Mouse (Mus musculus) adrenal gland, postnatal 4 days (tissue): ENCODE measurements around the gene Erp27. TPM values are rescaled to one million over a fixed set of nuclear protein-coding genes. Genes with fewer than 3 reads are reported as not detected.

Experiments
- DNase-seq, 2 experiments: peaks; one replicate each; pipeline ENCODE4 v3.0.0; 2021 to 2022; ENCODE audit warnings: low spot score in 2 of 2, mixed read lengths in 2 of 2
- total RNA-seq, 2 experiments: library from RNA; stranded (reverse); gene quantifications; 2 replicates each; pipeline ENCODE4 v1.2.3; 2021

The Erp27 gene
- total RNA-seq, 2 experiments from 2014 or later = 0.40 to 13.6 TPM

- no peak for DNase-seq
These were observed 53.1 kb downstream of the Erp27 start for GRCm38 (mm10) chr6:136868921-136869320.

- no peak for DNase-seq
These were observed 55.8 kb downstream of the Erp27 start for GRCm38 (mm10) chr6:136866150-136866549.

GRCm38 (mm10) chr6:136865360-136865759 lies 56.6 kb downstream of the Erp27 start:
- DNase-seq = no peak

- DNase-seq = no peak
These were observed 61.0 kb downstream of the Erp27 start for GRCm38 (mm10) chr6:136861020-136861419.

- DNase-seq = no peak
These were observed 63.6 kb downstream of the Erp27 start for GRCm38 (mm10) chr6:136858420-136858819.

GRCm38 (mm10) chr6:136857873-136858260 lies 64.1 kb downstream of the Erp27 start:
- no peak for DNase-seq

Other genes starting within 250 kb of the Erp27 start
- under 1 TPM; 0.11 to 0.17 TPM for gene Gucy2c, start 140.4 kb downstream of the Erp27 start, total RNA-seq
- gene Hist4h4, start 117.8 kb downstream of the Erp27 start, total RNA-seq = 10 to 100 TPM; 48.0 to 48.6 TPM
- 10 to 100 TPM; 91.9 to 95.8 TPM for gene H2afj, start 113.9 kb downstream of the Erp27 start, total RNA-seq
- gene BC049715, start 94.6 kb downstream of the Erp27 start, total RNA-seq = 1 to 10 TPM in 1 of 2 experiments, under 1 TPM in 1; 0.85 to 1.2 TPM
- 100 to 1,000 TPM; 110 to 116 TPM for gene Wbp11, start 93.9 kb downstream of the Erp27 start, total RNA-seq
- 1 to 10 TPM; 1.1 to 1.3 TPM for gene Smco3, start 86.7 kb downstream of the Erp27 start, total RNA-seq
- 10 to 100 TPM; 10.4 to 11.1 TPM for gene Art4, start 64.4 kb downstream of the Erp27 start, total RNA-seq
- gene Mgp, start 46.4 kb downstream of the Erp27 start, total RNA-seq = 100 to 1,000 TPM; 174 to 199 TPM
- not detected for gene Pde6h, start 1.7 kb upstream of the Erp27 start, total RNA-seq
- 10 to 100 TPM; 32.3 to 39.8 TPM for gene Arhgdib, start 19.7 kb upstream of the Erp27 start, total RNA-seq
- gene Rerg, start 248.3 kb upstream of the Erp27 start, total RNA-seq = 100 to 1,000 TPM; 110 to 116 TPM